Mouse (Mus musculus) heart, adult 2 months (tissue): Measurements from ENCODE around the gene Ptpn1. TPM values are rescaled to one million over a fixed set of nuclear protein-coding genes. Genes with fewer than 3 reads are reported as not detected.

Source experiments
- DNase-seq, 2 experiments: peaks; one replicate each; pipeline ENCODE4 v3.0.0; 2021
- H3K27ac ChIP-seq: fragments of 200-600 bp; 2 replicates; pipeline ENCODE4 v1.8.1; 2022
- H3K27me3 ChIP-seq: fragments of 200-500 bp; 2 replicates; pipeline ENCODE4 v1.6.1; 2012; ENCODE audit warnings: mild to moderate bottlenecking, low read length, inconsistent platforms, mixed read lengths; ENCODE audit not compliant: control insufficient read depth, insufficient read depth
- H3K36me3 ChIP-seq: fragments of 200-500 bp; 2 replicates; pipeline ENCODE4 v1.6.1; 2012; ENCODE audit warnings: low read length, inconsistent platforms; ENCODE audit not compliant: control insufficient read depth, insufficient read depth
- H3K4me1 ChIP-seq: fragments of 200-500 bp; 2 replicates; pipeline ENCODE4 v1.6.1; 2011; ENCODE audit warnings: low read length; ENCODE audit not compliant: control insufficient read depth, insufficient read depth
- H3K4me3 ChIP-seq: fragments of 200-600 bp; 2 replicates; pipeline ENCODE4 v1.8.1; 2022
- H3K79me2 ChIP-seq: fragments of 200-500 bp; replicated peaks from 2 replicates; pipeline ENCODE4 v1.6.1; 2012; ENCODE audit warnings: mild to moderate bottlenecking, inconsistent platforms, low read length, moderate library complexity, mixed read lengths; ENCODE audit not compliant: control insufficient read depth, insufficient read depth
- H3K9ac ChIP-seq: fragments of 200-500 bp; 2 replicates; pipeline ENCODE4 v1.6.1; 2012; ENCODE audit warnings: low read depth, mild to moderate bottlenecking, control low read depth, inconsistent platforms, low read length, mixed read lengths
- CTCF ChIP-seq: fragments of 200-600 bp; IDR thresholded peaks from 2 replicates; pipeline ENCODE4 v1.8.1; 2022; ENCODE audit warnings: antibody characterized with exemption, mild to moderate bottlenecking, moderate library complexity
- EP300 ChIP-seq: fragments of 200-500 bp; IDR thresholded peaks from 2 replicates; pipeline ENCODE4 v1.6.1; 2011; ENCODE audit warnings: low read depth, low read length, control low read depth; ENCODE audit not compliant: insufficient read depth
- POLR2A ChIP-seq: fragments of 200-500 bp; IDR thresholded peaks from 2 replicates; pipeline ENCODE4 v1.6.1; 2011; ENCODE audit warnings: mild to moderate bottlenecking, low read depth, low read length, control low read depth; ENCODE audit not compliant: insufficient read depth
- WGBS: fragments of 180-500 bp; shearing (Covaris S2); methylation state at CpG from one replicate; pipeline ENCODE4 v1.1.7; 2018; 5-methylcytosine and 5-hydroxymethylcytosine counted together
- intact Hi-C: fragments of 180-260 bp; cut with DNase I; formaldehyde crosslinking; loops from one replicate; pipeline ENCODE4 v1.15.1; 2025
- polyA plus RNA-seq: library from polyadenylated mRNA; depleted of rRNA; stranded (reverse); fragments of >200 nt; gene quantifications from 2 replicates; pipeline ENCODE4 v1.2.3, GENCODE M21; 2012
- total RNA-seq, 2 experiments: library from RNA; stranded (reverse); gene quantifications; 2 replicates each; pipeline ENCODE4 v1.2.3; 2021

Gene Ptpn1
- total and polyA plus RNA-seq, 3 experiments, result 15.7 to 23.2 (median 21.4) TPM

- intact Hi-C loops, result no loop called here
- H3K79me2 ChIP-seq, result no peaks in the 10 kb centered on the region
- H3K27me3 ChIP-seq, result no peaks in the 10 kb centered on the region
- H3K27ac ChIP-seq, result no peak overlapping the region
- 92% methylated on average over 5 of the region's 5 CpGs for WGBS
- H3K9ac ChIP-seq, result no peak overlapping the region
- no peaks in the 10 kb centered on the region for H3K36me3 ChIP-seq
- TF ChIP-seq EP300, result no peak
- TF ChIP-seq POLR2A, result no peak
- TF ChIP-seq CTCF, result no peak
- no peak overlapping the region for H3K4me3 ChIP-seq
- H3K4me1 ChIP-seq, result no peaks in the 10 kb centered on the region
- no peak for DNase-seq
Observed at GRCm38 (mm10) chr2:167911511-167911910, 20.3 kb upstream of the Ptpn1 start.

- intact Hi-C loops, result no loop called here
- no peaks in the 10 kb centered on the region for H3K36me3 ChIP-seq
- TF ChIP-seq CTCF, result no peak
- TF ChIP-seq POLR2A, result no peak
- TF ChIP-seq EP300, result no peak
- no peaks in the 10 kb centered on the region for H3K27me3 ChIP-seq
- no peak for DNase-seq
- H3K4me3 ChIP-seq, result no peak overlapping the region
- H3K9ac ChIP-seq, result no peak overlapping the region
- WGBS, result 65% methylated on average over 1 of the region's 1 CpGs
- no peaks in the 10 kb centered on the region for H3K79me2 ChIP-seq
- H3K27ac ChIP-seq, result no peak overlapping the region
- H3K4me1 ChIP-seq, result no peaks in the 10 kb centered on the region; the same call in 1 of the 2 replicates
Observed at GRCm38 (mm10) chr2:167919081-167919480, 12.8 kb upstream of the Ptpn1 start.

DNA sequence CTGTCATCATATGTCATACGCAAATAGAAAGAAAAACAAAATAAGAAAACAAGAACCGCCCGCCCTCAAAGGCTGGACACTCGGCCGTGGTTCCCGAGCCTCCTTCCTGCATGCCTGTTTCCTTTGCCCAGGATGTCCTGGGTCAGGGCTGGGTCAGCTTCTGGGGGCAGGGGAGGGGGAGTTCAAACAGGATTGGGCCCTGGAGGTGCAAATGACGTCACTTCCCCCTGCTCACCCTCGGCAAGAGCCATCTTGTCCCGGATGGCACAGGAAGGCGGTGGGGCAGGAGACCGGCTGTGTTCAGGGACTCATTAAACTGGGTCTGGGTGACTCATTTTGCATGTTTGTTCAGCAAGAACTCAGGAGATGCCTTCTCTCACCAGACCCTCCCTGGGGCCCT, 11.8 kb upstream of the Ptpn1 start:
- 43% methylated on average over 11 of the region's 11 CpGs for WGBS
- DNase-seq, result no peak
- intact Hi-C loops, result loop anchor here (5.0 kb wide), 1 partner anchor 77 kb away; no protein-coding TSS in a partner anchor
- no peak overlapping the region for H3K4me3 ChIP-seq
- TF ChIP-seq CTCF (no peak), EP300 (no peak), POLR2A (no peak)
- no peak overlapping the region for H3K27ac ChIP-seq
- H3K9ac ChIP-seq, result no peak overlapping the region
- H3K36me3 ChIP-seq, result no peaks in the 10 kb centered on the region
- peaks cover 2% of the 10 kb centered on the region for H3K4me1 ChIP-seq
- no peaks in the 10 kb centered on the region for H3K79me2 ChIP-seq
- H3K27me3 ChIP-seq, result no peaks in the 10 kb centered on the region

DNA sequence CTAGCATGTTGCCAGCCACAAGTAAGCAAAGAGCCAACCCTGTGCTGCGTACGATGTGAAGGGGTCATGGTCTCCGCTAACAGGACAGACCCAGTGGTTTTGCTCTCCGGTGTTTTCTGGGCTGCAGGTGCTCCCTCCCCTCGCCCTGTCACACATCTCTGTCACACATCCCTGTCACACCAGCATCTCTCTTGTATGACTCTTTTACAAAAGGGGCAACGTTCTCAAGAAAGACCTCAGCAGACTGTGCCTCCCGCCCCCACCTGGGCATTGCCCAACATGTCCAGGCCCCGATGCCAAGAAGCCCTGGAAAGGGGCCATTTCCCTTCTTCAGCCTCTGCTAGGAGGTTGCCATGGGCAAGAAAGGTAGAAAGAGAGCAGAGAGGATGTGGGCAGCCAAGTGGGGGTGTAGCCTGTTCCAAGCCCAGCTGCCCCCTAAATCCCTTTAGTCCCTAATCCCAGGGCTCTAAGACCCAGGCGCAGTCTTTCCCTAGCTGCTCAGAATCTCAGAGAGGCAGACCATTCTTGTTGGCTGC, 10.8 kb upstream of the Ptpn1 start:
- intact Hi-C loops, result loop anchor here (5.0 kb wide), 1 partner anchor 76 kb away; no protein-coding TSS in a partner anchor
- H3K4me1 ChIP-seq, result peaks cover 4% of the 10 kb centered on the region
- H3K36me3 ChIP-seq, result no peaks in the 10 kb centered on the region
- no peak overlapping the region for H3K27ac ChIP-seq
- DNase-seq, result no peak
- 88% methylated on average over 9 of the region's 9 CpGs for WGBS
- TF ChIP-seq POLR2A (no peak), CTCF (no peak), EP300 (no peak)
- H3K27me3 ChIP-seq, result no peaks in the 10 kb centered on the region
- no peak overlapping the region for H3K9ac ChIP-seq
- no peaks in the 10 kb centered on the region for H3K79me2 ChIP-seq
- H3K4me3 ChIP-seq, result no peak overlapping the region

DNA sequence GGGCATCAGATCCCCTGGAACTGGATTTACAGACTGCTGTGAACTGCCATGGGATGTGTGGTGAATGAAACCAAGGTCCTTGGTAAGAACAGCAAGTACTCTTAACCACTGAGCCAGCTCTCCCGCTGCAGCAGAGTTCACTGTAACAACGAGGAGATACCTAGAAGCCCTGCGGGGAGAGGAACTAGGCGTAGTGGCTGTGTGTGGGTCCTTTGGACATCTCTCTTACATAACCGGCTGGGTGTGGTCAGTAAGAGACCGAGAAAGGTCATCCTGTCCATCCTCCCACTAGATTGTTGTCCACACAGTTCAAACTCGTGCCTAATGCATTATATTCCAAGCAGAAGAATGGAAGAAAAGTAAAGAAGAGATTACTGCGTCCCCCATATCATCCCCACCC, 10.0 kb upstream of the Ptpn1 start:
- peaks cover 4% of the 10 kb centered on the region for H3K4me1 ChIP-seq
- no peak overlapping the region for H3K4me3 ChIP-seq
- 57% methylated on average over 8 of the region's 8 CpGs for WGBS
- no peak overlapping the region for H3K9ac ChIP-seq
- no peak overlapping the region for H3K27ac ChIP-seq
- DNase-seq, result no peak
- H3K79me2 ChIP-seq, result no peaks in the 10 kb centered on the region
- no peaks in the 10 kb centered on the region for H3K27me3 ChIP-seq
- intact Hi-C loops, result loop anchor here (5.0 kb wide), 1 partner anchor 75 kb away; no protein-coding TSS in a partner anchor
- no peaks in the 10 kb centered on the region for H3K36me3 ChIP-seq
- TF ChIP-seq CTCF (no peak), POLR2A (no peak), EP300 (no peak)

- TF ChIP-seq CTCF (no peak), POLR2A (no peak), EP300 (no peak)
- H3K4me3 ChIP-seq, result no peak overlapping the region
- 92% methylated on average over 5 of the region's 5 CpGs for WGBS
- peaks cover 4% of the 10 kb centered on the region for H3K4me1 ChIP-seq
- no peaks in the 10 kb centered on the region for H3K79me2 ChIP-seq
- H3K27ac ChIP-seq, result no peak overlapping the region
- H3K36me3 ChIP-seq, result no peaks in the 10 kb centered on the region
- no peak overlapping the region for H3K9ac ChIP-seq
- no peaks in the 10 kb centered on the region for H3K27me3 ChIP-seq
- intact Hi-C loops, result loop anchor here (5.0 kb wide), 1 partner anchor 73 kb away; no protein-coding TSS in a partner anchor
- DNase-seq, result no peak
Observed at GRCm38 (mm10) chr2:167924011-167924410, 7.8 kb upstream of the Ptpn1 start.
